Mouse (Mus musculus): ENCODE results near the gene Gabrg3. TPM values are rescaled to one million over a fixed set of nuclear protein-coding genes. Genes with fewer than 3 reads are reported as not detected.

Gabrg3 gene
- total RNA-seq, 4 experiments from 2014 or later, result 18.6 to 24.4 (median 21.1) TPM

DNA sequence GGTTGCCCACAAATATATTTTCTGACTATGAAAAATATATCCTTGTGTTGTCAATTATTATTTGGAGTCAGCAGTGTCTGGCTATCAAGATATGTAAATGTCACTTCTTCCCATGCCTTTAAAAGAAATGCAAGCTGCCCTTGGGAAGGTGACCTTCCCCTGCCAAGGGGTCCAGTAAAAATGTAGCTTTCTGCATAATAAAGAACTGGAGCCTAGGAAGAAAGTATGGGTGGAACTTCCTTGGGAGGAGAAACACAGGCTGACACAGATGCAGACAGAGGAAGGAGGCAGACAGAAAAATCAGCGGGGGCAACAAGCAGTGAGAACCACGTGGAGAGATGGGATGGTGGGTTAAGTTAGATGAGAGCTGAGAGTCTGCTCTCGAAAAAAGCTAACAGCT, 304.9 kb downstream of the Gabrg3 start:
- no peak for DNase-seq (ENCODE audit: low spot score in 2 of 2)

DNA sequence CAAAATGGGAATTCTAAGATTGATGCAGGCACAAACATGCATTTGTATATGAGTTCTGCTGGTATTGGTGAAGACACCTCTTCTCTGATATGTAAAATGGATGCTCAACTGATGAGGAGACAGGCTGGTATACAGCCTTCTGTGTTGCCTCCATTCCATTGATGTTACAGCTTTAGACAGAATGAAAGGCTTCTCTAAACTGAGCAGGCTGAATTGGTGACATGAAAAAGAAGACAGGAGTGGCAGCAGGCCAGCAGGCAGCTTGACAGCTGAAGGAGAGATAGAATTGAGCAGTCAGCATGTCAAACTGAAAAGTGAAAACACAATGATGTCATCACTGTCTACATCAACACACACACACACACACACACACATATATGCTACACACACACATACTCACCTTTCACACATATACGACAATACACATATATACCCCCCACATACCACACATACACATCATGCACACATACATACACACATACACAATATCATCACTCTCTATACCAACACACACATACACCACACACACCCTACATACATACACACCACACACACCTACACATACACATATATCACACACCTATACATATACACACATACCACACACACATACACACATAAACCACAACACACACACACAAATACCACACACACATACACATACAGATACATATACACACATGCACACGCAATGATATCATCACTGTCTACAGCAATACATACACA, 315.4 kb downstream of the Gabrg3 start:
- no peak for DNase-seq (ENCODE audit: low spot score in 2 of 2)

GRCm38 (mm10) chr7:57065398-57065797, 321.6 kb downstream of the Gabrg3 start:
- no peak for DNase-seq (ENCODE audit: low spot score in 2 of 2)

DNA sequence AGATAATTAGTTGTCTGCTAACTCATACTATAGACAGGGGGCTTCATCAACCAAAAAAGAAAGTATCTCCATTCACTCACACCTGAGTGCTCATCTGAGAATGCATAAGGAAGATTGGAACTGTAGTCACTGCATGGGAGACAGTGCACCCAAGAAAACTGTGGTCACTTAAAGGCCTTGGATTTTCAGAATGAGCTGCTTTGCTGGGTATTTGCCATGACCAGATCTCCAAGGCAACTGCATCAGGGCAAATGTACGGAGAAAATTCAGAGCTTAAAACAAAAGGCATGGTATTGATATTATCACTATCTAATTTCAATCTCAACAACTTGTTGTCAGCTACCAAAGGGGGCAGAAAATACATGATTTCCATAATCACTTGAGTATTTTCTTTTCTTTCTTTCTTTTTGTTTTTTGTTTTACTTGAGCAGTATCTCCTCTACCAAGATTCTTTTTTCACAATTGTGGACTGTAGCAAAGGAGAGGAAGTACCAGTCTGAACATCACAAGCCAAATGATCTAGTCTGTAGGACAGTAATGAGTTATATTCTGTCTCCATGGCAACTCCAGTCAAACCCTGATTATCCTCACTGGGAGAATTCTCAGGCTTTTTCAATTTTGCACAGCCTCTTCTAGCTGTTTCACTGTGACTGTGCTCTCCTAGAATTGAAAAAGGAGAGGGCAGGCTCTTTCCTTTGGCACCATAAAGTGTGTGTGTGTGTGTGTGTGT, 335.9 kb downstream of the Gabrg3 start:
- no peak for DNase-seq (ENCODE audit: low spot score in 2 of 2)

GRCm38 (mm10) chr7:57037861-57038421, 349.0 kb downstream of the Gabrg3 start:
- no peak for DNase-seq (ENCODE audit: low spot score in 2 of 2)

DNA sequence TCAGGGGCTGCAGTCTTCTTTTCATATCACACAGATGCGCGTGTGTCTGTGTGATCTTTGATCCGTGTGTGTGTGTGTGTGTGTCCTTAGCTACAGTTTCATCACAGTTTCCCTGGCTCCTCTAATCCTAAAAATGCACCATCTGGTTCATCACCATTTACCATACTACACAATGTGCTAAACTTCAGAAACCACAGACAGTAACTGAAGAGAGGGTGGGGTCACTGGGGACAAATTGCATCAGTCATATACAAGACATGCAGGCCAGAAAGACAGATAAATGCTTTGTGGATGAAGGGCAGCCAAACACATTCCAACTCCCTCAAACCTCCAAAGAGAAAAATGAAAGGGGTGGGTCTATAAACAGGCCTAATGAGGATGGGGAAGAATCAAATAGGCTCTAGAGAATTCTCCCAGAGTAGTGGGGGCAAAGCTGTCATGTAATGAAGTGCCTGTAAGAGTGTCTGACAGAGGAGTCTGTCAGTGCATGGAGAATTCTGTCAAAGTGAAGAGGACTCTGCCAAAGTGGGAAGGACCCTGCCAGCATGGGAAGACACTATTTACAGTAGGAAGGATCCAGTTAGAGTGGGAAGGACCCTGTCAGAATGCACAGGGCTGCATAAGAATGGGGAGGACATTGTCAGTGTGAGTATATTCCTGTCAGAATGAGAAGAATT, 386.3 kb downstream of the Gabrg3 start:
- DNase-seq (ENCODE audit: low spot score in 2 of 2), result no peak

GRCm38 (mm10) chr7:56997713-56998624, 389.0 kb downstream of the Gabrg3 start:
- no peak for DNase-seq (ENCODE audit: low spot score in 2 of 2)

- DNase-seq (ENCODE audit: low spot score in 2 of 2), result no peak
Measured at GRCm38 (mm10) chr7:56946398-56946797, 440.6 kb downstream of the Gabrg3 start.

DNA sequence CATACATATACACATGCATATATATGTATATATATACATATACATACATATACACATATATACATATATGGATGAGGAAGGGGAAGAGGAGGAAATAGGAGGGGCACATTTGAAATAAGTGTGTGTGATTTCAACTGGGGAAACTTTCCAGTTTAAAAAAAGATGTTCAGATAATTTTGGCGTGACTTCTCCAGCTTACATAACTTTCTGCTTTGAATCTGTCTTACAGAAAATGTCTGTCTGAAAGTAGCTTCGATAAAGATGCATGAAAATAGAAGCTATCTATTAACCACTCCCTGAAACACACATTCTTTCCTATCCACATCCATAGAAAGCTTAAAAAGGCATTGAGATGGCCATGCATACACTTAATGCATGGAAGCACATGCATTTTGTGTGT, 445.4 kb downstream of the Gabrg3 start:
- no peak for DNase-seq (ENCODE audit: low spot score in 2 of 2)

DNA sequence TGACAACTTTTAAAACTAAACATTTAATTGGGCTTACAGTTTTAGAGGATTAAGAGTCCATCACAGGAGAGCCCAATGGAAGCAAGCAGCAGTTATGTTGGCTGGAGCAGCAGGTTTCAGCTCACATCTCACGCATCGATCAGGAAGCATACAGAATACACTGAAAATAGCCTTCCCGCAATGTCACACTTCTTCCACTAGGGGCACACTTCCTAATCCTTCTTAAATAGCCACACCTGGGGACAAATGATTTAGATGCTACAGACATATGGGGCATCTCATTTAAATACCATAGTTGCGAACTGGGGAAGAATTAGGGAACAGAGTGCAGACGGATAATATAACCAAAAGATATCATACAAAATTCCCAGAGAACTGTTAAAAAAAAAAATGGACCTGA, 449.0 kb downstream of the Gabrg3 start:
- DNase-seq (ENCODE audit: low spot score in 2 of 2), result no peak

GRCm38 (mm10) chr7:56919499-56919898, 467.5 kb downstream of the Gabrg3 start:
- DNase-seq (ENCODE audit: low spot score in 2 of 2), result no peak

DNA sequence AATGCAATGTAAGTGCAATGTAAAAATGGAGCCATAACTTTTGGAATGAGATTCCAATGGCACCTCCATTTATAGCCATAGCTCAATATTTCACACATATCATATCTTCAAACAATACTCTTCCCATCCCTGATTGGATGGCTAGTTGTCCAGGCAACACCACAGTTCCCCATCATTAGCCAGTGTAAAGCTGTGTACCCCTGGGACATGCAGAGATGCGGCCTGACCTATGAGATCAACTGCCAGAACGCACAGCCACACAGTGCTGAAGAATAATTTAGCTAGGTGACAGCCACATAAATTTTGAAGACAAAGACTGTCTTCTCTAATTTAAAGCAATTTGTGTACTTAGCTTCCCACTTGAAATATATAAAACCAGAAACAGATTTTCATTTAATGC, 472.1 kb downstream of the Gabrg3 start:
- no peak for DNase-seq (ENCODE audit: low spot score in 2 of 2)

DNA sequence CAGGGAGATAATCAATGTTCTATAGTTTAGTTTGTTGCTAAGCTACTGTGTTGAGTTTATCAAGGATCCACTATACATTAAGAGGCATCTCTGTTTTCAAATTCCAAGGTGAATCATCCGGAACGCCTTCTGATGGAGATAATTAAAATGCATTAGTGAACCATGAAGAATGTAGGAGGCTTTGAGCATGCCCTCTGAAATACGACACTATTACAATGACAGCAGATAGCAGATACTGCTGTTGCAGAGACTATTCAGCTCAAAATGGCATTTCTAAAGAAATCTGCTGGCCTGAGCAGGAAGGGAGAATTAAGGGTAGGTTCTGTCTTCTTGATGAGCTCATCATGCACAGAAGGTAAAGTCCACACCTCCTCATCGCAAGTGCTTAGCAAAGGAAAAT, 487.2 kb downstream of the Gabrg3 start:
- no peak for DNase-seq (ENCODE audit: low spot score in 2 of 2)

GRCm38 (mm10) chr7:56867314-56868075, 519.5 kb downstream of the Gabrg3 start:
- no peak for DNase-seq (ENCODE audit: low spot score in 2 of 2)

DNA sequence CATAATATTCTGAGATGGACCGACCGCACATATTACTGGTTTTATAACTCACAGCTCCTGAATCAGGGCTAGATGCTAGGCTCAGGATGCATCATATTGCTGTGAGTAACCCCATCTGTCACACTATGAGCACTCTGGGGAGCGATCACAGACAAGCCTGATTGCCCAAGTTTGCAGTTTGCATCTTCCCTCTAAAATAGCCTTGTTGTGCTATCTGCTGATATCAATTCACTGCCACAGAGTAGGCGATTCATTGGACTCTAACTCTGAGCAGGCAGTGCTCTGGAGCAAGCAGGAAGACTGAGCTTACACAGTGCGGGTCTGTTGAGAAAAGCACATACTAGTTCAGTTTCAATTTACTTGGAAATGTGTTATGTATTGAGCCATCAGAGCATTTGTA, 543.4 kb downstream of the Gabrg3 start:
- peak in 1 of 2 experiments; percentile 15 for DNase-seq (ENCODE audit: low spot score in 2 of 2)

GRCm38 (mm10) chr7:56825446-56825845, 561.5 kb downstream of the Gabrg3 start:
- DNase-seq (ENCODE audit: low spot score in 2 of 2), result no peak

GRCm38 (mm10) chr7:56801841-56802240, 585.1 kb downstream of the Gabrg3 start:
- DNase-seq (ENCODE audit: low spot score in 2 of 2), result no peak

DNA sequence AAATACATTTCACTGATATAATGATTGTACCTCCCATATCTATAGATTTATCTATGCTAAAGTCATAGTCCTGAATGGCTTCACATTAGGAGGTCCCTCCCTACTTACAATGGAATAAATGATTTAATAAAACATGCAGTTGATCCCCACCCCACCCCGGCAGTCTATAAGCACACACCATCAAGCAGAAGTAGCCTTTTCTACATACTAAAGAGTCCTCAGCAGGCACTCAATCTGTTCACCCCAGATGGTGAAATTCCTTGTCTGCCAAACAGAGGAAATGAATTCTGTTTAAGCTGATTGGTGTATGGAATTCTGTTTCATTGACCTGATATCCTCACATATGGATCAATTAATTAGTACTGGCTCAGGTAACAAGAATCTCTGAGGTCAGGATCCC, 607.9 kb downstream of the Gabrg3 start:
- DNase-seq (ENCODE audit: low spot score in 2 of 2), result no peak

- no peak for DNase-seq (ENCODE audit: low spot score in 2 of 2)
Measured at GRCm38 (mm10) chr7:56768216-56768615, 618.8 kb downstream of the Gabrg3 start.

GRCm38 (mm10) chr7:56767796-56768195, 619.2 kb downstream of the Gabrg3 start:
- DNase-seq (ENCODE audit: low spot score in 2 of 2), result no peak
